Mouse (Mus musculus) embryonic facial prominence, embryonic 15.5 days (tissue): ENCODE data around the gene Bcl2l15. TPM values are rescaled to one million over a fixed set of nuclear protein-coding genes. Genes with fewer than 3 reads are reported as not detected.
"Not testable (repeated sequence)": the region's sequence is repeated elsewhere in the genome, so short reads cannot be mapped to it uniquely, and the experiment has no call there.

ENCODE experiments used
- ATAC-seq: fragments of 200-750 bp; cut with Nextera tagmentation; 2 replicates; pipeline ENCODE4 v1.8.0; 2017; ENCODE audit warnings: low read depth, moderate TSS enrichment; ENCODE audit not compliant: insufficient number of reproducible peaks, low FRiP score, low TSS enrichment
- H3K27ac ChIP-seq: fragments of 300-500 bp; sonication (generic); replicated peaks from 2 replicates; pipeline ENCODE4 v1.5.1; 2015; ENCODE audit warnings: mild to moderate bottlenecking, inconsistent platforms
- H3K27me3 ChIP-seq: fragments of 300-500 bp; sonication (generic); 2 replicates; pipeline ENCODE4 v1.6.1; 2015; ENCODE audit warnings: inconsistent platforms
- H3K36me3 ChIP-seq: fragments of 300-500 bp; sonication (generic); 2 replicates; pipeline ENCODE4 v1.6.1; 2015; ENCODE audit warnings: mild to moderate bottlenecking, inconsistent platforms
- H3K4me1 ChIP-seq: fragments of 300-500 bp; sonication (generic); 2 replicates; pipeline ENCODE4 v1.6.1; 2015; ENCODE audit warnings: inconsistent platforms
- H3K4me2 ChIP-seq: fragments of 300-500 bp; sonication (generic); replicated peaks from 2 replicates; pipeline ENCODE4 v1.6.1; 2015; ENCODE audit warnings: mild to moderate bottlenecking, inconsistent platforms
- H3K4me3 ChIP-seq: fragments of 300-500 bp; sonication (generic); replicated peaks from 2 replicates; pipeline ENCODE4 v1.5.1; 2015; ENCODE audit warnings: mild to moderate bottlenecking, inconsistent platforms
- H3K9ac ChIP-seq: fragments of 300-500 bp; sonication (generic); 2 replicates; pipeline ENCODE4 v1.6.1; 2015; ENCODE audit warnings: inconsistent platforms
- H3K9me3 ChIP-seq: fragments of 300-500 bp; sonication (generic); replicated peaks from 2 replicates; pipeline ENCODE4 v1.6.1; 2016; ENCODE audit warnings: inconsistent platforms
- WGBS: fragments of 180-500 bp; shearing (Covaris S2); methylation state at CpG from one replicate; pipeline ENCODE4 v1.1.7; 2015; 5-methylcytosine and 5-hydroxymethylcytosine counted together
- polyA plus RNA-seq: library from polyadenylated mRNA; unstranded; fragments of >200 nt; fragmentation: Nextera tagmentation; extraction: Ambion mirVana; gene quantifications from 2 replicates; pipeline ENCODE4 v1.2.1, GENCODE M21; 2015

Bcl2l15 gene
- polyA plus RNA-seq, 1 experiment from 2014 or later, result not detected

DNA sequence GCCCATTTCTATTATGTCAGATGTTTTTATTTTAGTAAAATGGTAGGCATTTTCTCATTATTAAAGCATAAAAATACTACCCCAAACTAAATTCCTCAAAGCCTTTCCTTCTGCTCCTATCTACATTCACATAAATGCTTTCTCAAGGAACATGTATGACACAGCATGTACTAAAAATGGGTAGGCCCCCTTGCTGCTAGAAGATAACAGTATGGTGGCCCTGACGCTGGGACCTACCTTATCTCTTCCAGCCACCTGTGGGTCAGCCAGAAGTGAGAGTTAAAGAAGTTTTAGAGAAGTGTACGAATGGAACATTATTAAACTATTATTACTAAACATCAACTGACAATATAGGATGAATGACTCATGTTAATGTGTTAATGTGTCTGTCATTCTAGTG, 32.9 kb upstream of the Bcl2l15 start:
- H3K9me3 ChIP-seq, result no peaks in the 10 kb centered on the region
- H3K4me2 ChIP-seq, result no peak overlapping the region
- no peak overlapping the region for H3K27ac ChIP-seq
- no peaks in the 10 kb centered on the region for H3K27me3 ChIP-seq
- H3K4me3 ChIP-seq, result no peak overlapping the region
- H3K9ac ChIP-seq, result no peak overlapping the region
- ATAC-seq, result no peak
- H3K4me1 ChIP-seq, result no peaks in the 10 kb centered on the region
- WGBS, result 81% methylated on average over 2 of the region's 2 CpGs
- peaks cover 17% of the 10 kb centered on the region for H3K36me3 ChIP-seq

DNA sequence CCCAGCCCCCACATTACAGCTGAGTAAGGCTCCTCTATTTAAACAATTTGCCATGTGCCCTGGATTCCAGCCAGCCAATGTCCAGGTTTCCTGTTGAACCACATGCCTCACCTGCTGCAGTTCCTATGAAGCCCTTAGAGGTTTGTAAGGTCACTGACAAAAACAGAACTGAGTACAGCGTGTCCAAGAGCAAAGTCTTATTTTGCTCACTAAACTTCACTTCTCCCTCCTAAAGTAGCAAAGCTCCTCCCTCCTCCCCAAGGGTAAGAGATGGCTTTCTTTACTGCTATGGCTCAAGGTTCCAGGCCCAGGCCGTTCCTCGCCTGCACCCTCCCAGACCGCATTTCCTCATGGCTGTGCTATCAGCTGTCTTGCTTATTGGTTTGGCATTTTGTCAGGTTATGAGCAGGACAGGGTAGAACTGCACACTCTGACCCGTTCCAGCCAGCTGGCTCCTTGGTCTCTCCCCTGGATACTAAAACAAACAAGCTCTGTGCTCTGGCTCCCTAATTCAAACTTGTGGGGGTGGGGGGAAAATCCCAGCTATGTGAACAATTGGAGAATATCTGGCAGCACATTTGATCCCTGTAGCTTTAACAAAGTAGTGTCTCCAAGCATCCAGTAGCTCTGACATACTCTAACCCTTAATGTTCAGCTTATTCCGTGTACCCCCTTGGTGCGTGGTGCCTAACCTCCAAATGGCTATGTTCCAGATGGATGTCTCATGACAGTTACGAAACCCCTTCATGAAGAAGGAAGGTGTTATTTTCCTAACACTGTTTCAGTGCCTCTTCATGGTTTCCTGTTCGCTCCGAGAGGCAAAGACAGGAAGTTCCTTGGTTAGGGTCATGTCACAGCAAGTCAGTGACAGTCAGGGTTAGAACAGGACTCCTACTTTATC, 30.5 kb upstream of the Bcl2l15 start:
- Histone ChIP-seq H3K27ac (peak overlapping the region; percentile 66), H3K36me3 (peaks cover 29% of the 10 kb centered on the region), H3K4me3 (no peak overlapping the region), H3K9ac (no peak overlapping the region), H3K9me3 (no peaks in the 10 kb centered on the region), H3K4me1 (no peaks in the 10 kb centered on the region), H3K4me2 (no peak overlapping the region), H3K27me3 (no peaks in the 10 kb centered on the region)
- 0 out of 2 replicates have a peak, but pooled peaks have one; percentile 51 for ATAC-seq
- 72% methylated on average over 10 of the region's 10 CpGs for WGBS

DNA sequence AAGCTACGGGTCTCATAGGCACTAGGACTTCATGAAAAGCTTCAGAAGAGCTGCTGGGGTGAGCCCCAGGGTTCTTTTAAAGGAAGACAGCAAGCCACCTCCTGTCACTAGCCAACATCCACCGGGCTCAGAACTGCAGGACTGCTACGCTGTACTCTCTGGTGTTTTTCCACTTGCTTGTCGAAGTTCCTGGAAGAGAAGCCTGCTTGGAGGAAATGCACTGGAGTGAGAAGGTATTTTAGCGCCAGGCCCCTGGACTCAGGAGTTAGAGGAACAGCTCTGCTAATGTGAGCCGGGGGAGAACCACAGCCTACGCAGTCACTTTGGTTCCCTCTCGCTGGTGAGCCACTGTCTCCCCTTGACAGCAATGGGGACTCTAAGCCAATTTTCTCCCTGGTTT, 29.5 kb upstream of the Bcl2l15 start:
- Histone ChIP-seq H3K4me1 (peaks cover 2% of the 10 kb centered on the region), H3K27me3 (no peaks in the 10 kb centered on the region), H3K27ac (no peak overlapping the region), H3K9me3 (no peaks in the 10 kb centered on the region), H3K36me3 (peaks cover 29% of the 10 kb centered on the region), H3K4me3 (no peak overlapping the region), H3K9ac (no peak overlapping the region), H3K4me2 (no peak overlapping the region)
- no peak for ATAC-seq
- WGBS, result 84% methylated on average over 8 of the region's 8 CpGs

DNA sequence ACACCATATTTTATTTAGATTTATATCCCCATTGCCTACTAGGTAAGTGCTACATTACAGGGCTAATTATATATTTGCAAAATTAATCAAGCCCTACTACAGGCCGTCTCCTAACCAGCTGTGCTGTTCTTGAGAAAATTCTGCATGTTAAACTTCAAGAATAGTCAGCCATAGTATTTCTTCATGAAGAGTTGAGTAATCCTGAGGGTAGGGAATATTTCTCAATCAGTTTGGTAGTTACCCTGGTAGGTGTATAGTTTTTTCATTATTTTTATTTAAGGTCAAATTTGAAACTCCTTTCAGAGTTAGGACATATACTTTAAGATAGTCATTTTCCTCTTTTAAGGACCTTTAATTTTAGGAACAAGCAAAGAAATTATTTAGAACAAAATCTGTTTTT, 26.7 kb upstream of the Bcl2l15 start:
- H3K9me3 ChIP-seq, result no peaks in the 10 kb centered on the region
- peaks cover 18% of the 10 kb centered on the region for H3K4me1 ChIP-seq
- no peak overlapping the region for H3K27ac ChIP-seq
- 79% methylated on average over 1 of the region's 1 CpGs for WGBS
- H3K27me3 ChIP-seq, result no peaks in the 10 kb centered on the region
- no peak overlapping the region for H3K4me3 ChIP-seq
- H3K9ac ChIP-seq, result no peak overlapping the region
- H3K36me3 ChIP-seq, result peaks cover 29% of the 10 kb centered on the region
- no peak overlapping the region for H3K4me2 ChIP-seq
- no peak for ATAC-seq

DNA sequence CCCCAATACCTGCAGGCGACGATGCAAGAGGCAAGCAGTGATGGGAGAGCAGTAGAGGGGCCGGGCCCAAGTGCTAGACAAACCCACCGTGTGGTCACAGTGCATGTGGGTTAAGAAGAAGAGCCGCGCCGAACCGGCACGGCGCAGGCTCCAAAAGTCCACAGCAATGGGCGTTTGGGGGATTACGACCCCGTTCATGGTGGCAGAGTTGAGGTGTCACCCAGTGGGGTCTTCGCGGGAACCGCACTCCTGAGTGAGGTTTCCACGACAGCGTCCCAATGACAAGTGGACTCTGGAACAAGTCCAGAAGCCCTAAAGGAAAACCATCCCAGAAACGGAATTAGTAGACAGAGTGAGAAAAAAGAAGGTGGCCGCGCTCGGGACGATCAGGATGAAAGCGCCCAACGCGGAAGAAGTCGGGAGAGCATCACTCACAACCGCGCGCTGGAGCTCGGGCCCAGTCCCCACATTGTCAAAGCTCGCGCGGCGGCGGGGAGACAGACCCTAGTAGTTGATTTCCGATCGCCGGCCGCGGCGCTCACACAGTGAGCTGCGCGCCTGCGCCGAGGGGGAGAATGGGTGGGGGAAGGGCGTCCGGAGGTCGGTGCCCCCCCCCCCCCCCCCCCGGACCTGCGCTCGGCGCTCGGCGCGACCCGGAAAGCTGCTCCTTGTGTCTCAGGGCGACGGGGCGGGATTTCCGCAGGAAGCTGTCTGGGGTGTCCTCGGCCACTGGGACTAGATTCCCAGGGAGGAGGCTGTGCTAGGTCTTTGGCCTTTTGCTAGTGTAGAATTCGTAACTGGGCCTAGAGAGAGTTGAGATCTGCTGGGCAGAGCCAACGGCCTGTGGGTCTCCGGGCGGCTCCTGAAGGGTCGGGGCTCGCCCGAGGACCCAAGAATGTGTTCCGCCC, 23.3 kb upstream of the Bcl2l15 start, which contains the start of the genes Dclre1b, Ap4b1 and Gm43064:
Dclre1b (minus strand) TSS at position 554 of the 908 bp plus-strand sequence.
Ap4b1 (plus strand) TSS at position 630 of the 908 bp plus-strand sequence.
Gm43064 (plus strand) TSS at position 683 of the 908 bp plus-strand sequence.
- H3K9me3 ChIP-seq, result no peaks in the 10 kb centered on the region
- WGBS, result under 1% methylated on average over 67 of the region's 70 CpGs
- peaks cover 18% of the 10 kb centered on the region for H3K4me1 ChIP-seq
- H3K4me3 ChIP-seq, result peak within 1 kb of the TSS; percentile 80
- H3K27me3 ChIP-seq, result no peaks in the 10 kb centered on the region
- ATAC-seq, result peak; percentile 95
- peaks cover 24% of the 10 kb centered on the region for H3K36me3 ChIP-seq
- H3K4me2 ChIP-seq, result peak within 1 kb of the TSS; percentile 59
- peak within 1 kb of the TSS; percentile 94 for H3K27ac ChIP-seq
- H3K9ac ChIP-seq, result peak within 1 kb of the TSS; percentile 77

DNA sequence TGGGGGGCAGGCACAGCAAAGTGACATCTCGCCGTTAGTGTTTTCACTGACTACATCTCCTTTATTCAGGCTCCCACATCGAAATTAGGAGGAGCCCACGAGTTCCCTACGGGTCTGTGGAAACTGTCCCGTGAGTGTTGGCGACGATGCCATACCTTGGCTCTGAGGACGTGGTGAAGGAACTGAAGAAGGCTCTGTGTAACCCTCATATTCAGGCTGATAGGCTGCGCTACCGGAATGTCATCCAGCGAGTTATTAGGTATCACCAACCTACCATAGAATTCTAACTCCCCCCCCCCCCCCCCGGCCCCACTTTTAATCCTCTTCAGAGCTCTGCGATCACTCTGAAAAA, 22.6 kb upstream of the Bcl2l15 start:
- Histone ChIP-seq H3K4me3 (peak overlapping the region; percentile 80), H3K27ac (peak overlapping the region; percentile 94), H3K9me3 (no peaks in the 10 kb centered on the region), H3K4me2 (peak overlapping the region; percentile 59), H3K27me3 (no peaks in the 10 kb centered on the region), H3K36me3 (peaks cover 21% of the 10 kb centered on the region), H3K9ac (peak overlapping the region; percentile 77), H3K4me1 (peaks cover 18% of the 10 kb centered on the region)
- 3% methylated on average over 14 of the region's 14 CpGs for WGBS
- no peak for ATAC-seq

DNA sequence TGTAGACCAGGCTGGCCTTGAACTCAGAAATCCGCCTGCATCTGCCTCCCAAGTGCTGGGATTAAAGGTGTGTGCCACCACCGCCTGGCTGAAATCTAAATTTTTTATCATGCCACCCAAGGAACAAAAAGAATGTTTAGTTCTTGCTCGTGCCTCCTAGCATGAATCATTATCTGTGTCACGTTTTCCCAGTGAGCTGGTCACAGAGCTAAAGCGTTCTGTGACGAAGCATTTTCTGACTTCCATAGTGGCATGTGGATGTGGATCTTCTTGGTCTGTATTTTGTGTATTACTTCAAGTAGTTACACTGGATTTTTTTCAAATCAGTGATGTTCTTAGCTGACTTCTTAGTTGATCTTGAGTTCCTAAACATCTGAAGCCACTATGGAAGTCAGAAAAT, 21.4 kb upstream of the Bcl2l15 start:
- Histone ChIP-seq H3K36me3 (peaks cover 23% of the 10 kb centered on the region), H3K9ac (no peak overlapping the region), H3K4me3 (no peak overlapping the region), H3K4me2 (no peak overlapping the region), H3K27me3 (no peaks in the 10 kb centered on the region), H3K27ac (no peak overlapping the region), H3K9me3 (no peaks in the 10 kb centered on the region), H3K4me1 (peaks cover 18% of the 10 kb centered on the region)
- no peak for ATAC-seq
- 88% methylated on average over 6 of the region's 6 CpGs for WGBS

DNA sequence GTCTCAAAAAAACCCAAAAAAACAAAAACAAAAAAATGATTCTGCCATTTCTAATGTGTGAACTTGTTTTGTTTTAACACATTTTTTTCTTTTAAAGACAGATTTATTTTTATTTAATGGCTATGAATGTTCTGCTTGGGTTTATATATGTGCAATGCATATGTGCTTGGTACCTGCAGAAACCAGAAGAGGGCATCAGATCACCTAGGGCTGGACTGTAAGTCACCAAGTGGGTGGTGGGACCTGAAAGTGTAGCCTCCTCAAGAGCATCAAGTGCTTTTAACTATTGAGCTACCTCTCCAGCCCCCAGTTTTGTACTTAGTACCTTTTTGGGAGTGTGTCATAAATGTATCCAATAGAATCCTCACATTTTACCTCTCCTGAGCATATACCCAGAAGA, 4.9 kb upstream of the Bcl2l15 start:
- no peak for ATAC-seq
- no peaks in the 10 kb centered on the region for H3K9me3 ChIP-seq
- no peaks in the 10 kb centered on the region for H3K27me3 ChIP-seq
- no peaks in the 10 kb centered on the region for H3K4me1 ChIP-seq
- no peak overlapping the region for H3K4me2 ChIP-seq
- H3K36me3 ChIP-seq, result peaks cover 7% of the 10 kb centered on the region; the same call in 1 of the 2 replicates
- no peak overlapping the region for H3K27ac ChIP-seq
- no peak overlapping the region for H3K4me3 ChIP-seq
- no peak overlapping the region for H3K9ac ChIP-seq

DNA sequence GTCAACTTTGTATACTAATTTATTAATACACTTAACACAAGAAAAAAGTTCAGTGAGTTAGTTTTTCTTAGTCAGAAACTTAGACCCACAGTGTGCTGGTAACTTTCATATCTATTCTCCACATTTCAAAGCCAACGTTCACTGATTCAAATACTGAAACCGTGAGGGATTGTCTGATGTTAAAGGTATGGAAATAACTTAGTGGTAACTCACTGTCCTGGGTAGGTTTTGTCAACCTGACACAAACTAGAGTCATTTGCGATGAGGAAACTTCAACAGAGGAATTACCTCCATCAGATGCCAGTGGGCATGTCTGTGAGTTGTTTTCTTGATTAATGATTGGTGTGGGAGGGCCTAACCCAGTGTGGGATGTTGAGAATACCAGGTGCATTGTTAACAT, 3.4 kb upstream of the Bcl2l15 start:
- ATAC-seq, result no peak
- H3K4me3 ChIP-seq, result no peak overlapping the region
- H3K4me1 ChIP-seq, result no peaks in the 10 kb centered on the region
- no peak overlapping the region for H3K9ac ChIP-seq
- no peak overlapping the region for H3K27ac ChIP-seq
- H3K9me3 ChIP-seq, result no peaks in the 10 kb centered on the region
- WGBS, result 75% methylated on average over 3 of the region's 3 CpGs
- H3K4me2 ChIP-seq, result no peak overlapping the region
- H3K36me3 ChIP-seq, result no peaks in the 10 kb centered on the region
- no peaks in the 10 kb centered on the region for H3K27me3 ChIP-seq

DNA sequence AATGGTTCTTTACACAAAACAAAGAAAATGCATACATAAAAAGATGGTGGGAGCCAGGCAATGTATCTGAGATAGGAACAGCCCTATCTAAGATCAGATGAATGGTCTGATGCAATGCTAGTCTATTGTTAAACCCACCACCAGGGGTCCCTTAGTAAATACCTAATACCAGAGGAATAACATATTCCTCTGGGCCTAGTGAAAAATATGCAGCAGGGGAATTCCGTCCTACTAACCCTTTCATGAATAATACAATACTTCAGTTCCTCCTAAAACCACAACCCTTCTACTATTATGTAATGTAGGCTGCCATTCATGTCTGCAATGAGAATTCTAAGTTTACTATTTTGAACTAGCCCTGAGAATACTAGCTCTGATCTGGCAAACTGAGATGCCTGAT, 1.7 kb upstream of the Bcl2l15 start:
- ATAC-seq, H3K9ac ChIP-seq, H3K27me3 ChIP-seq, H3K4me2 ChIP-seq, H3K36me3 ChIP-seq, H3K9me3 ChIP-seq, H3K4me3 ChIP-seq, H3K27ac ChIP-seq, H3K4me1 ChIP-seq: not testable (repeated sequence)
- 42% methylated on average over 1 of the region's 1 CpGs for WGBS

DNA sequence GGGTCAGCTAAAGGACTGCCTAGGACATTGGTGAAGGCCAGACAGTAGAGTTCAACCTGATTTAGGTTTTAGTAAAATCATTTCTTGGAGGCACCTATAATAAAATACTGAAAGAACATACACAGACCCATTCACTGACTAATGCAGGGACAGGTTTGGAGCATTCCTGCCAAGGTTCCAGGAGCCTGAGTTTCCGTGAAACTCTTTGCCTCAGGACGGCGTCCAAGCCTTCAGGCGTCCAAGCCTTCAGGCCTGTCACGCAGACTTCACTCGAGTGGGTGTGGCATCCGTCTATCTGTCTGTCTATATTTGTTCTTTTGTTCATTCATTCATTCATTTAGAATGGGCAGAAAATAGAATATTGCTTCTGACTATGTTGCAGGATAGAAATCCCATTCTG, 1.3 kb upstream of the Bcl2l15 start:
- no peaks in the 10 kb centered on the region for H3K36me3 ChIP-seq
- WGBS, result 50% methylated on average over 7 of the region's 7 CpGs
- H3K4me3 ChIP-seq, result no peak overlapping the region
- H3K9ac ChIP-seq, result no peak overlapping the region
- no peak overlapping the region for H3K4me2 ChIP-seq
- H3K27me3 ChIP-seq, result no peaks in the 10 kb centered on the region
- H3K27ac ChIP-seq, result no peak overlapping the region
- no peaks in the 10 kb centered on the region for H3K9me3 ChIP-seq
- ATAC-seq, result no peak
- H3K4me1 ChIP-seq, result no peaks in the 10 kb centered on the region
